Mouse (Mus musculus) CH12.LX (cell line): ENCODE measurements around the gene Fam20c. TPM values are rescaled to one million over a fixed set of nuclear protein-coding genes. Genes with fewer than 3 reads are reported as not detected.
A peak's percentile ranks its signal among the peaks of the same experiment; 100 is the strongest.

Source experiments
- DNase-seq: peaks from one replicate; pipeline ENCODE4 v3.0.0-alpha.2; 2013; ENCODE audit errors: extremely low read depth
- H3K27ac ChIP-seq: 2 replicates; pipeline ENCODE4 v1.5.1; 2012; ENCODE audit warnings: low read depth, mild to moderate bottlenecking, control low read depth, moderate library complexity; ENCODE audit not compliant: insufficient read depth
- H3K27me3 ChIP-seq: replicated peaks from 2 replicates; pipeline ENCODE3; 2012; ENCODE audit warnings: inconsistent platforms
- H3K36me3 ChIP-seq, 2 experiments: replicated peaks in 1 of 2; 2 replicates each; pipeline versions ENCODE3 to v1.6.1; 2012; ENCODE audit warnings: inconsistent platforms in 1 of 2, low read length in 1 of 2, mild to moderate bottlenecking in 1 of 2, mixed read lengths in 1 of 2, moderate library complexity in 1 of 2; ENCODE audit not compliant: control insufficient read depth in 1 of 2, insufficient read depth in 1 of 2
- H3K4me1 ChIP-seq, 2 experiments: 2 replicates each; pipeline ENCODE4 v1.6.1; 2012; ENCODE audit warnings: inconsistent platforms in 1 of 2, moderate library complexity in 1 of 2; ENCODE audit not compliant: insufficient read depth in 2 of 2, control insufficient read depth in 1 of 2
- H3K4me2 ChIP-seq: 2 replicates; pipeline ENCODE4 v1.6.1; 2012; ENCODE audit warnings: low read depth, mild to moderate bottlenecking, control low read depth; ENCODE audit not compliant: poor library complexity, insufficient read depth, severe bottlenecking
- H3K4me3 ChIP-seq, 3 experiments: fragments of 150-350 bp in 1 of 3; sonication (generic) in 1 of 3; replicated peaks in 1 of 3; 2 replicates each; pipeline versions ENCODE3 to v1.5.1; 2011 to 2012; ENCODE audit warnings: low read depth in 2 of 3, low read length in 2 of 3, mild to moderate bottlenecking in 2 of 3, moderate library complexity in 2 of 3, control low read depth in 1 of 3, improper control_type of control experiment in 1 of 3, inconsistent platforms in 1 of 3, mixed read lengths in 1 of 3; ENCODE audit not compliant: poor library complexity in 1 of 3
- H3K79me2 ChIP-seq: replicated peaks from 2 replicates; pipeline ENCODE4 v1.6.1; 2012; ENCODE audit warnings: mild to moderate bottlenecking, moderate library complexity; ENCODE audit not compliant: control insufficient read depth, poor library complexity, insufficient read depth, severe bottlenecking; ENCODE audit errors: extremely low read depth
- H3K9ac ChIP-seq: 2 replicates; pipeline ENCODE4 v1.6.1; 2012; ENCODE audit warnings: low read depth, mild to moderate bottlenecking, control low read depth, moderate library complexity; ENCODE audit not compliant: insufficient read depth
- H3K9me3 ChIP-seq: replicated peaks from 2 replicates; pipeline ENCODE3; 2012; ENCODE audit warnings: low read length, inconsistent platforms, mixed read lengths
- CHD1 ChIP-seq: IDR thresholded peaks from 2 replicates; pipeline ENCODE4 v1.6.1; 2012; ENCODE audit warnings: low read depth, low read length, improper control_type of control experiment, inconsistent platforms
- E2F4 ChIP-seq: IDR thresholded peaks from 2 replicates; pipeline ENCODE4 v1.6.1; 2011; ENCODE audit warnings: low read depth, low read length, improper control_type of control experiment; ENCODE audit not compliant: insufficient replicate concordance
- ELF1 ChIP-seq: IDR thresholded peaks from 2 replicates; pipeline ENCODE4 v1.6.1; 2014; ENCODE audit warnings: low read depth, mild to moderate bottlenecking, inconsistent platforms, low read length, improper control_type of control experiment
- ETS1 ChIP-seq: conservative IDR thresholded peaks from 2 replicates; pipeline ENCODE4 v1.6.1; 2012; ENCODE audit warnings: low read depth, mild to moderate bottlenecking, inconsistent platforms, low read length, improper control_type of control experiment, moderate library complexity
- HCFC1 ChIP-seq: IDR thresholded peaks from 2 replicates; pipeline ENCODE4 v1.6.1; 2012; ENCODE audit warnings: low read depth, mild to moderate bottlenecking, inconsistent platforms, low read length, improper control_type of control experiment
- JUN ChIP-seq: IDR thresholded peaks from 2 replicates; pipeline ENCODE4 v1.6.1; 2011; ENCODE audit warnings: low read depth, mild to moderate bottlenecking, low read length, improper control_type of control experiment, moderate library complexity; ENCODE audit not compliant: insufficient read depth
- JUND ChIP-seq: conservative IDR thresholded peaks from 2 replicates; pipeline ENCODE4 v1.6.1; 2011; ENCODE audit warnings: low read depth, low read length, improper control_type of control experiment
- MAFK ChIP-seq: IDR thresholded peaks from 2 replicates; pipeline ENCODE4 v1.6.1; 2011; ENCODE audit warnings: low read length, improper control_type of control experiment; ENCODE audit not compliant: insufficient replicate concordance
- MAX ChIP-seq: IDR thresholded peaks from 2 replicates; pipeline ENCODE4 v1.6.1; 2011; ENCODE audit warnings: low read length, improper control_type of control experiment
- MAZ ChIP-seq: IDR thresholded peaks from 2 replicates; pipeline ENCODE4 v1.6.1; 2012; ENCODE audit warnings: low read depth, mild to moderate bottlenecking, inconsistent platforms, low read length, improper control_type of control experiment, moderate library complexity
- MEF2A ChIP-seq: IDR thresholded peaks from 2 replicates; pipeline ENCODE4 v1.6.1; 2014; ENCODE audit warnings: low read depth, mild to moderate bottlenecking, inconsistent platforms, low read length, improper control_type of control experiment, borderline replicate concordance
- NELFE ChIP-seq: IDR thresholded peaks from 2 replicates; pipeline ENCODE4 v1.6.1; 2011; ENCODE audit warnings: low read depth, low read length, improper control_type of control experiment
- NRF1 ChIP-seq: IDR thresholded peaks from 2 replicates; pipeline ENCODE4 v1.6.1; 2014; ENCODE audit warnings: low read depth, mild to moderate bottlenecking, inconsistent platforms, low read length, improper control_type of control experiment, moderate library complexity
- POLR2AphosphoS2 ChIP-seq: IDR thresholded peaks from 2 replicates; pipeline ENCODE4 v1.6.1; 2011; ENCODE audit warnings: low read depth, low read length, improper control_type of control experiment
- RCOR1 ChIP-seq: conservative IDR thresholded peaks from 2 replicates; pipeline ENCODE4 v1.6.1; 2012; ENCODE audit warnings: low read depth, mild to moderate bottlenecking, inconsistent platforms, low read length, improper control_type of control experiment
- SIN3A ChIP-seq: IDR thresholded peaks from 2 replicates; pipeline ENCODE4 v1.6.1; 2012; ENCODE audit warnings: low read length, improper control_type of control experiment, inconsistent platforms
- TCF12 ChIP-seq: IDR thresholded peaks from 2 replicates; pipeline ENCODE4 v1.6.1; 2014; ENCODE audit warnings: low read depth, mild to moderate bottlenecking, inconsistent platforms, low read length, improper control_type of control experiment
- UBTF ChIP-seq: IDR thresholded peaks from 2 replicates; pipeline ENCODE4 v1.6.1; 2012; ENCODE audit warnings: low read depth, mild to moderate bottlenecking, inconsistent platforms, low read length, improper control_type of control experiment, moderate library complexity
- ZKSCAN1 ChIP-seq: IDR thresholded peaks from 2 replicates; pipeline ENCODE4 v1.6.1; 2012; ENCODE audit warnings: low read depth, inconsistent platforms, low read length, improper control_type of control experiment, borderline replicate concordance
- ZMIZ1 ChIP-seq: IDR thresholded peaks from 2 replicates; pipeline ENCODE4 v1.6.1; 2012; ENCODE audit warnings: low read depth, mild to moderate bottlenecking, inconsistent platforms, low read length, improper control_type of control experiment
- ZNF384 ChIP-seq: IDR thresholded peaks from 2 replicates; pipeline ENCODE4 v1.6.1; 2012; ENCODE audit warnings: low read depth, low read length, improper control_type of control experiment, inconsistent platforms
- dilution Hi-C: fragments of 300-500 bp; cut with MboI; formaldehyde crosslinking; loops from 2 replicates; pipeline ENCODE4 v1.14.3; 2020; ENCODE audit warnings: low sequenced_read_pairs; ENCODE audit not compliant: extremely low pct_unique_long_range_greater_than_20kb, extremely low pct_ligation_motif_present
- in situ Hi-C: fragments of 300-500 bp; cut with MboI; formaldehyde crosslinking; loops from 3 replicates; pipeline ENCODE4 v1.14.3; 2019; ENCODE audit warnings: low sequenced_read_pairs, low pct_ligation_motif_present, low pct_unique_long_range_greater_than_20kb, mixed read lengths
- polyA plus RNA-seq: library from polyadenylated mRNA; unstranded; fragments of >175 nt; gene quantifications from 2 replicates; pipeline ENCODE4 v1.2.1, GENCODE M21; 2012; ENCODE audit warnings: low read depth; ENCODE audit not compliant: insufficient read length
- total RNA-seq, 2 experiments: library from RNA; depleted of rRNA; stranded (reverse); fragments of 300-350 nt in 1 of 2; fragments of >200 nt in 1 of 2; gene quantifications; 2 replicates each; pipeline ENCODE4 v1.2.3; 2012 to 2014

Gene Fam20c
- total RNA-seq (2012; rRNA removed) (0.13 and 0.50 TPM in 2 replicates), total RNA-seq (2014; rRNA removed) (0.15 TPM in 2 replicates), polyA plus RNA-seq (0.46 and 0.84 TPM in 2 replicates)

- in situ Hi-C loops: no loop called here
- no peak within 1 kb of the TSS for H3K27ac ChIP-seq
- dilution Hi-C loops: no loop called here
- no peaks in the 10 kb centered on the region for H3K36me3 ChIP-seq
- peaks cover 13% of the 10 kb centered on the region for H3K27me3 ChIP-seq
- no peak within 1 kb of the TSS for H3K9ac ChIP-seq
- no peak for DNase-seq
- TF ChIP-seq ZKSCAN1: no peak
- TF ChIP-seq, all 38 proteins: peak for 0
- Histone ChIP-seq H3K79me2 (no peaks in the 10 kb centered on the region), H3K4me2 (no peak within 1 kb of the TSS), H3K4me1 (peaks cover 0 to 6% of the 10 kb centered on the region in 2 experiments; a peak in 2 of 4 replicates), H3K9me3 (peaks cover 13% of the 10 kb centered on the region), H3K4me3 (peak within 1 kb of the TSS in 1 of 3 experiments; percentile 43)
Observed at GRCm38 (mm10) chr5:138754303-138755120, at the start of gene Fam20c. TSS of gene Fam20c (plus strand) at chr5:138754514.

- TF ChIP-seq ELF1 (no peak), ZNF384 (no peak), TCF12 (no peak), UBTF (no peak), JUN (no peak), MAFK (no peak), SIN3A (no peak)
- Histone ChIP-seq H3K27ac (no peak overlapping the region), H3K4me2 (no peak overlapping the region), H3K9me3 (peaks cover 8% of the 10 kb centered on the region), H3K4me1 (no peaks in the 10 kb centered on the region), H3K9ac (no peak overlapping the region), H3K79me2 (no peaks in the 10 kb centered on the region), H3K27me3 (no peaks in the 10 kb centered on the region), H3K36me3 (no peaks in the 10 kb centered on the region), H3K4me3 (no peak overlapping the region)
- no peak for DNase-seq
- dilution Hi-C loops: no loop called here
- in situ Hi-C loops: no loop called here
Observed at GRCm38 (mm10) chr5:138707367-138707766, 46.9 kb upstream of the Fam20c start.

- dilution Hi-C loops (no loop called here), in situ Hi-C loops (no loop called here)
- Histone ChIP-seq H3K27me3 (no peaks in the 10 kb centered on the region), H3K4me1 (no peaks in the 10 kb centered on the region), H3K36me3 (no peaks in the 10 kb centered on the region), H3K4me2 (no peak overlapping the region), H3K27ac (no peak overlapping the region), H3K9ac (no peak overlapping the region), H3K4me3 (no peak overlapping the region), H3K9me3 (peaks cover 13% of the 10 kb centered on the region)
- no peak for DNase-seq
- TF ChIP-seq MEF2A (no peak), ZMIZ1 (no peak), JUND (no peak), POLR2AphosphoS2 (no peak), HCFC1 (no peak), CHD1 (no peak), RCOR1 (no peak), MAZ (no peak), E2F4 (no peak), NELFE (no peak), ETS1 (no peak), MAX (no peak), NRF1 (no peak)
- TF ChIP-seq, all 38 proteins: peak for 0
- H3K79me2 ChIP-seq: no peaks in the 10 kb centered on the region
Observed at GRCm38 (mm10) chr5:138708591-138708990, 45.7 kb upstream of the Fam20c start.
